ENCODE assay signal across 1 mouse cellular context in the genomic region with DNA sequence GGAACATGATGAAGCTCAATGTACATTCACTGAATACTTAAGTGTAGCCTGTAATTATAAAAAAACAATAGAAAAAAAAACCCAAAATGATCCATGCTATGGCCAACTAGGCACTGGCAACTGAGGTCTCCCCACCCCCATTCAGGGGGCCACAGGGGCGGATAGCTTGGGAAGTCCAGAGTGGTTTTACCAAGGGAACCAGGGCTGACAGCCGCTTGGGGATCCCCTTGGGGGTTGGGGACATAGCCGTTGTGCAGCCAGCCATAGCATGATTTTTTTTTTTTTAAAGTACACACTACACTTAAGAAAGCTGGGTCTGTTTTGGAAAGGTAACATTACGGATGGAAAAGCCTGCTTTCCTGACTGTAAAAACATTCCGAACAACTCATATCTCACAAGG.
TF ChIP-seq lines count a peak whose summit lies in the region.

No protein-coding gene starts in this region.

TF ChIP-seq in CH12.LX, 34 proteins besides CTCF, POLR2A, EP300 and RAD21 (continued from another document):
- TF ChIP-seq NRF1 (IDR thresholded peaks at IDR 0.05; ENCODE audit: low read depth, low read length) (0 out of 2 replicates have a peak, but pooled peaks have one; percentile 9), GABPA (IDR thresholded peaks at IDR 0.05; ENCODE audit: insufficient replicate concordance, low read depth, low read length) (no peak), SMC3 (IDR thresholded peaks at IDR 0.05; ENCODE audit: low read depth, low read length) (0 out of 2 replicates have a peak, but pooled peaks have one; percentile 5), E2F4 (IDR thresholded peaks at IDR 0.05; ENCODE audit: insufficient replicate concordance, low read depth, low read length) (no peak), CHD1 (IDR thresholded peaks at IDR 0.05; ENCODE audit: low read depth, low read length) (no peak)
